Mouse (Mus musculus): ENCODE measurements around the gene Bod1l.

- TF ChIP-seq CTCF (IDR thresholded peaks at IDR 0.05; ENCODE audit: low read depth): no peak
- TF ChIP-seq EP300 (IDR thresholded peaks at IDR 0.05; ENCODE audit: low read depth): no peak
These were observed 64.1 kb downstream of the Bod1l start for GRCm38 (mm10) chr5:41780026-41780425.
